Comparison of ENCODE assay signal across 8 mouse cellular contexts in the genomic region with DNA sequence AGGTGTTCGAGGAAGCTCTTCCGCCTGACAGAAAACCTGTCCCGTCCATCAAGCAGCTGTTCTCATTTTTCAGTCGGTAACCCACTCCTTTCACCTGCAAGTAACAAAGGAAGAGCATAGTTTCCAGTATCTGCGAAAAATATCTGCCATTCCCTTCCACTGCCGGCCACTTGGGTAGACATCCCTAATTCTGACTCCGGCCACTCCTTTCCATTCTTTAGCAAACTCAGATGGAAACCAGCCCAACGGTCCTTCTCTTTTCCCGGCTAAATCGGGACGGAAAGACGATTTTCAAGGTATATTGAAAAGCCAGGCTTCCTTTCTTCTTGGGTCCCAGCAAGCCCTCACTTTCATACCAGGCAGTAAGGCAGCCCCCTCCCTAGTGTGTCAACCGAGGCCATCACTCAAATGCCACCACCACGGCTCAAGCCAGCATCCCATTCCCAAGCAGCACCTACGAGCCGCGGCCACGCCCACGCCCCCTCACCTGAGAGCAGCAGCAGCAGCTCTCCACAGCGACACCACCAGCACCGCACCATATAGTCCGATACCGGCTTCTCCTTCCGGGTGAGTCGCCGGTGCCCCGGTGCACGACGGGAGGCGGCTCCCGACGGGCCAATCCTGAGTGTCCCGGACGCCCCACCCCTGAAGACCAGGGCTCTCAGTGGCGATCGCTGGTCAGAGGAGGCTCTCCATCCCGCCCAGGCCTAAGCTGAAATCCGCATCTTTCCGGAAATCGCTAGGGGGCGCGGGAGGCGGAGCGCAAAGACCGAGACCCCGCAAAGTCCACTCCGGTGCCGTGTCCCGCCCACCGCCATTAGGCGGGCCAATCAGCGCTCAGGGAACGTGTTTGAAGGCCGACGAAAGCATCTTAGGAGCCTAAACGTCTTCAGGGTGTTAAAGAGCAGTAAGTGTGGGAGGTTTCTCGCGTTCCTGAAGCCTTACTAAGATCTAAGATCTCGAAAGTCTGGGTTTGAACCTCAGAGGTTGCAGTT. TPM values are rescaled to one million over a fixed set of nuclear protein-coding genes. Genes with fewer than 3 reads are reported as not detected.
DNase-seq lines count a peak whose midpoint lies in the region; ATAC-seq lines count a peak whose summit lies in the region.

A gene (minus strand): TSS at position 592 of the 995 bp plus-strand sequence.

- ATAC-seq in hindbrain, embryonic 15.5 days (ENCODE audit: low FRiP score, low read depth): peak; percentile 98

- peak within 1 kb of the TSS; percentile 70 for H3K9ac ChIP-seq in hindbrain, embryonic 15.5 days

- peak within 1 kb of the TSS; percentile 73 for H3K4me3 ChIP-seq in hindbrain, embryonic 15.5 days

- peaks cover 34% of the 10 kb centered on the region for H3K4me1 ChIP-seq in hindbrain, embryonic 15.5 days (replicated peaks)

- no peaks in the 10 kb centered on the region for H3K27me3 ChIP-seq in hindbrain, embryonic 15.5 days

- WGBS in hindbrain, embryonic 15.5 days: 1% methylated on average over 59 of the region's 59 CpGs

- peak within 1 kb of the TSS; percentile 84 for H3K27ac ChIP-seq in hindbrain, embryonic 15.5 days (replicated peaks)

- DNase-seq in T-cell, adult 2 months (ENCODE audit: low spot score): peak; percentile 92
- DNase-seq in cerebellum, postnatal 36 days: peak; percentile 99 to 100
- peak; percentile 99 for DNase-seq in frontal cortex, postnatal 36 days (ENCODE audit: low spot score in 2 of 2)
- DNase-seq in left cerebral cortex, adult 11 months (ENCODE audit: low spot score): peak; percentile 99
- DNase-seq in lung, postnatal 4 days: peak; percentile 100
- DNase-seq in retina, postnatal 7 days (ENCODE audit: low read depth, low spot score): peak; percentile 98
- DNase-seq in urinary bladder, adult 2 months (ENCODE audit: low spot score): peak; percentile 97

- peaks cover 8% of the 10 kb centered on the region; the same call in 1 of the 2 replicates for H3K36me3 ChIP-seq in hindbrain, embryonic 15.5 days

- H3K4me2 ChIP-seq in hindbrain, embryonic 15.5 days: peak within 1 kb of the TSS; percentile 77

- H3K9me3 ChIP-seq in hindbrain, embryonic 15.5 days: no peaks in the 10 kb centered on the region

RNA-seq across cellular contexts. Expression of the gene that starts here (rescaled TPM):
- 55.6 and 64.2 TPM in 2 replicates for polyA plus RNA-seq in hindbrain, embryonic 15.5 days (2015; fragmentation: Nextera tagmentation; extraction: Ambion mirVana)
- 26.0 and 30.0 TPM in 2 replicates for polyA plus RNA-seq in urinary bladder, adult 2 months (2012; rRNA removed)

Comparison
In these comparisons a context has a peak if more than half of its experiments do, and no peak if none do; other contexts are left out.
1. Peak in every context shown above with its lines: DNase-seq, ATAC-seq, H3K4me3 ChIP-seq and H3K27ac ChIP-seq.